Mouse (Mus musculus) frontal cortex, postnatal 10 days (tissue): ENCODE data around the gene Ceacam3.
"Not testable (repeated sequence)": the region's sequence is repeated elsewhere in the genome, so short reads cannot be mapped to it uniquely, and the experiment has no call there.

ENCODE experiments used
- DNase-seq, 2 experiments: peaks; one replicate each; pipeline ENCODE4 v3.0.0; 2022; ENCODE audit warnings: low spot score in 2 of 2, mixed read lengths in 1 of 2

The Ceacam3 gene

DNA sequence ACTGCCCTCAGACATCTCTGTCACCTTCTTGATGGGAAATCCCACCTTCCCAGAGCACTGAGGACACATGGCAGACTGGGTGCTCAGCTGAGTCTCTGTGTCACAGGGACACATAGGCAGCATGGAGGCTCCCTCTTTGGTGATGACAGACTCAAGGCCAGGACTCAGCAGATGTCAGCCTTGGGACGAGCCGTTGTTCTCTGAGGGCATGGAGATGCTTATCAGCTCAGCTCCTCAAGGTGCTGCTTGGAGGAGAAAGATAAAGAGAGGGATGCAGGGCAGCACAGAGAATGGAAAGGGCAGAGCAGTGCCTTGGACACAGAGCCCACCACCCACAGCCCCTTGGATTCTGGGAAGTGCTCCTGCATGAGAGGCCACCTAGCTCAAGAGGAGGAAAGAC lies at the start of gene Ceacam3:
TSS of gene Ceacam3 (plus strand) at position 352 of the 400 bp plus-strand sequence.
- no peak for DNase-seq

DNA sequence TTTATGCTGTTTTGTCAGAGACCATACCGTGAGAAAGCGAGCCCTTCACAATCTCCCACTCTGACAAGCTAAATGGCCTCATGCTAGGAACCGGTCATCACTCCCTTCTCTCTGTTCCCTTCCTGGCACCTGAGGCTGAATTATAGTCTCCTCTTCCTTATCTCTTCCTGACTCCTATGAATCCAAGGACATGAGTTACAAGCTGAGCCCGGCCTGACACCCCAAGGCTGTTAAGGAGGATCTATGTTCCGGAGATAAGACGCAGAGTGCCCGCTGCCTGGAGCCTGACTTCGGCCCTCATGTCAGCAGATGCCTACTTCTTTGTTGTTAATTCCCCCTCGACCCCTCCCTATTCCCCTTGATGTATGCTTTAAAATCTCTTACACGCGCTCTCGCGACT lies 48.5 kb upstream of the Ceacam3 start:
- not testable (repeated sequence) for DNase-seq

DNA sequence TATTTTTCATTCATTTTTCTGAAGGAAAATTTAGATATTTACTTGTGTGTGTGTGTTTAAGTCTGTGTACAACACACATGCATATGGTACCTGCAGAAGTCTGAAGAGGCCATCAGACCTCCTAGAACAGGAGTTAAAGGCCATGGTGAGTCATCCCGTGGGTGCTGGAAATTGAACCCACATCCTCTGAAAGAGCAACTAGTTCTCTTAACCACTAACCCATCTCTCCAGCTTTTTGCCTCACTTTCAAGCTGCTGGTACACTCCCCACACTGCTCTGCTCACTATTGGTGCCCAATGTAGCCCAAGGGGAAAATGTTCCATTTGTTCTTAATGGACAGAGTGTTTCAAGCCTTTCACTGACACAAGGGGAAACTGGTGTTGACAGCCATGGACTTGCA lies 14.8 kb upstream of the Ceacam3 start:
- no peak for DNase-seq

DNA sequence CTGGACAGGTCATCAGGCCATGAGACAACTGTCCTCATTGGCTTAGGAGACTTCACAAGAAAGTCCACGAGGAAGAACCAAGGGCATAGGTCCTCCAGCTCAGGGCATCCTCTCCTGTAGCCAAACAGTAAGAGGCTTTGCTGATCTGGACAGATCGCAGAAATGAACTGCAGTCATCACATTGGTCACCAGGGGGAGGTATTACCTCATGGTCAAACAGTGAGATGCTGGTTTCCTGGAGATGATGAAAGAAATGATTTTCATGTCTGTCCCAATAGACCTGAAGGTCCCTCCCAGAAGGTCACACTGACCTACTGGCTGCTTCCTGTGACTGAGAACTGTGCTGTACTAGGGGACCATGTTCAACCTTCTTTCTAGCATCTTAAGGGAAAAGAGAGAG lies 5.6 kb downstream of the Ceacam3 start:
- peak in 1 of 2 experiments; percentile 5 for DNase-seq

DNA sequence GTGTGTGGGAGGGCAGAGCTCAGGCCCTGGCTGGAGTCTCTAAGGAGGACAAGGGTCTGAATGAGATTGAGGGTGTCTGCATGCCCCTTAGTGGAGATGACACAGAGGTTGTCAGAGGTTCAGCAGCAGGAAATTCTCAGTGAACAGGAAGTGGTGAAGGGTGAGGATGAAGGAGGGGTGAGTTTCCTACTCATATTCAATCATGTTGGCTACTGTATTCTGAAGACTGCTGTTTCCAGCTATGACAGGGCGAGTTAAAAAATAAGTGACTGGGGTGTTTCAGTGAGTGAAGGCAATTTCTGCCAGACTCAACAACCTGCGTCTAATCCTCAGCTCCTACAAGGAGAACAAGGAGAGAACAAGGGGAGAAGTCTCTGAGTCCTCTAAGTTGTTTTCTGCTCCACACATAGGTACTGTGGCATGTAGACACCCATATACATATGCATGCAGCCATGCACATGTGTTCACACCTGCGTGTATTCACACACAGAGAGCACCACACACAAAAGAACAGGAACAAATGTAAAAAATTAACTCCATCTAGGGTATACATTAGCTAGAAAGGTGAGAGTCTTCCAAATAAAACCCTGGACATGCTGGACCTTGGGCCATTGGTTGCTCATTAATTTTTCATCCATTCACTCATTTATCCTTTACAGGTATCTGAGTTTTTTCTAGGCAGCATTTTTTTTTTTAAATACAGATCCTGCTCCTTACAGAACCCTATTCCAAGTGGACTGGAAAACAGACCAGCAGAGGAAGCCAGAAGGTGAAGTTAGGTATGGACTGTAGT lies 7.0 kb downstream of the Ceacam3 start:
- no peak for DNase-seq

DNA sequence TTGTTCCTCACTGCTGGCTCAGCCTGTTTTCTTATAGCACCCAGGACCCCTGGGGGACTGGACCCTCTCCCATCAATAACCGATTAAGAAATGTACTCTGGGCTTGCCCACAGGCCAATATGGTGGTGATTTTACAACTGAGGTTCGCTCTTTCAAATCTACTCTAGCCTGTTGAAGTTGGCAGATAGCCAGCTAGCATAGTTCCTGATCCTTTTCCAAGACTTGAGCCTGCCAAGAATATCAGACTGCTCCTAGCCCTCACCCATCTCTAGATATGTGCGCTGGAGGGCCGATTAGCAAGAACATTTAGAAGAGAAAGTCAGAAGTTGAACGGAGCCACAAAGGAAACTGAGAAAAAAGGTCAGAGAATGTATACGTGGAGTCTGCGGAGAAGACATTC lies 8.9 kb downstream of the Ceacam3 start:
- DNase-seq = no peak

DNA sequence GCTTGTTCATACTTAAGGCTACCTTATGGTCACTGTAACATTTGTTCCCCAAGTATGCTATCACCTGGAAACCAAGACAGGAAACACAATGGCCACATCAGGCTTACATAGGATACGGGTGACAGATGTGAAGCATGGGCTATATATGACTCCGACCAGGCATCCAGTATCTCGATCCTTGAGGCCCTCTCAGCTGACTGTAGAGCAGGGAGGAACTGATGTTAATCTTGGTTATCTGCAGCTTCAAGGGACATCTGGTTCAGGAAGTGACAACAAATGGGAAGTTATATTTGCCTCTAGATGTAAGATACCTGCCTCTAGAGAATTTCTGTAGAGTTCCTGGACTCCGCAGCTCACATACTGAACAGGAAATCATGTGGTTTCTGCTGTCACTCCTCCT lies 21.7 kb downstream of the Ceacam3 start:
- no peak for DNase-seq

DNA sequence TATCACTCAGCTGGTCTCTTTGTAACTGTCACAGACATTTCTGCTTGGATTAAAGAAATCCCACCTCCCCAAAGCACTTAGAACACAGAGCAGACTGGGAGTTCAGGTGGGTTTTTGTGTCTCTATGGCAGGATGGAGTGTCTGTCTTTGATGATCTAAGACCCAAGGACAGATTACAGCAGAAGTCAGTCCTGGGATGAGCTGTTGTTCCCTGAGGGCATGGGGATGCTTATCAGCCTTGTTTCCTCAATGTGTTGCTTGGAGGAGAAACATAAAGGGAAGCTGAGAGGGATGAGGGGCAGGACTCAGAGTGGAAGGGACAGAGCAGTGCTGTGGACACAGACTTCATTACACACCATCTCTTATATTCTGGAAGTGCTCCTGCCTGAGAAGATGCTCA lies 53.1 kb downstream of the Ceacam3 start, which contains the start of gene Psg29:
TSS of gene Psg29 (plus strand) at position 301 of the 400 bp plus-strand sequence.
- no peak for DNase-seq

DNA sequence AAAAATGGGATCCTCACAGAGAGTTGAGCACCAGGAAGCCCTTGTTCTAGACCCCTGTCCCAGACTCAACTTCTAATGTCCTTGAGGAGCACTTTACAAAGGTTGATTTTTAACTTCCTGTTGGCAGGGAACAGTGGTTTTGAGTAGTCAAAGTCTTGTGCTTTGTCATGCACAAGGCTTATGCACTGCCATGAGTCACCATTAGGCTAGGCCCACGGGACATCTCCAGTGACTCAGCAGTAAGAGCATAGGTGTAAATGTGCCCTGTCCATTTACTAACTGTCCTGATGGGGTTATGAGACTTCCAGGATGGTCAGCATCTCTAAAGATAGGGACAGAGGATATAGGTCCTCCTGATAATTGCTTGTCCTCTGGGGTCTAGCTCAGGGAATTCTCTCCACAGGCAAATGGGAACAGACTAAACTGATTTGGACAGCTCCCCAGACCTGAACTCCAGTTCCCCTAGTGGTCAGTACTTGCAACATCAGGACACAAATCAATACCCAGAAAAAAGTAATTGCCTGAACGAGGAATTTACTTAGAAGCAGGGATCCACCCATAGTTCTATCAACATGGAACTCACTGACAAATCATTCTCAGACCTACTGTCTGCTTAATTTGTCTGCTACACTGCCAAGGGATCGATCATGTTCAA lies 55.6 kb downstream of the Ceacam3 start:
- no peak for DNase-seq
